Mouse (Mus musculus) splenic B cell, adult 2 months (primary cell): ENCODE results near the gene Tmem167.
A peak's percentile ranks its signal among the peaks of the same experiment; 100 is the strongest.
"Not testable (repeated sequence)": the region's sequence is repeated elsewhere in the genome, so short reads cannot be mapped to it uniquely, and the experiment has no call there.

Source experiments
- DNase-seq: peaks from one replicate; pipeline ENCODE4 v3.0.0-alpha.2; 2011; ENCODE audit warnings: low read depth, low spot score
- H3K27me3 ChIP-seq: 2 replicates; pipeline ENCODE4 v1.6.1; 2012; ENCODE audit warnings: mild to moderate bottlenecking, low read length, moderate library complexity, mixed read lengths; ENCODE audit not compliant: control insufficient read depth, poor library complexity, insufficient read depth, severe bottlenecking
- H3K36me3 ChIP-seq: 2 replicates; pipeline ENCODE4 v1.6.1; 2012; ENCODE audit warnings: mild to moderate bottlenecking, low read length, moderate library complexity, mixed read lengths; ENCODE audit not compliant: control insufficient read depth, poor library complexity, insufficient read depth, severe bottlenecking

The Tmem167 gene

GRCm38 (mm10) chr13:90088962-90089824, at the start of gene Tmem167, which contains the start of gene Xrcc4:
Tmem167 (plus strand) TSS chr13:90089123.
Xrcc4 (minus strand) TSS chr13:90089608.
- H3K27me3 ChIP-seq, result no peaks in the 10 kb centered on the region
- peak; percentile 96 for DNase-seq
- H3K36me3 ChIP-seq, result no peaks in the 10 kb centered on the region

- no peak for DNase-seq
- H3K27me3 ChIP-seq, result no peaks in the 10 kb centered on the region
- H3K36me3 ChIP-seq, result no peaks in the 10 kb centered on the region
Observed at GRCm38 (mm10) chr13:90039613-90040012, 49.3 kb upstream of the Tmem167 start.

- H3K36me3 ChIP-seq, result no peaks in the 10 kb centered on the region
- DNase-seq, result peak; percentile 54
- H3K27me3 ChIP-seq, result no peaks in the 10 kb centered on the region
Observed at GRCm38 (mm10) chr13:90051735-90052134, 37.2 kb upstream of the Tmem167 start.

GRCm38 (mm10) chr13:90052408-90052807, 36.5 kb upstream of the Tmem167 start:
- no peak for DNase-seq
- H3K36me3 ChIP-seq, result no peaks in the 10 kb centered on the region
- H3K27me3 ChIP-seq, result no peaks in the 10 kb centered on the region

GRCm38 (mm10) chr13:90061877-90062276, 27.0 kb upstream of the Tmem167 start:
- H3K27me3 ChIP-seq, result no peaks in the 10 kb centered on the region
- H3K36me3 ChIP-seq, result no peaks in the 10 kb centered on the region
- no peak for DNase-seq

GRCm38 (mm10) chr13:90089825-90090183, 881 bp downstream of the Tmem167 start:
- DNase-seq, result no peak
- Histone ChIP-seq H3K36me3 (no peaks in the 10 kb centered on the region), H3K27me3 (no peaks in the 10 kb centered on the region)

GRCm38 (mm10) chr13:90101514-90101913, 12.6 kb downstream of the Tmem167 start:
- no peaks in the 10 kb centered on the region; the same call in 1 of the 2 replicates for H3K36me3 ChIP-seq
- no peak for DNase-seq
- no peaks in the 10 kb centered on the region for H3K27me3 ChIP-seq

GRCm38 (mm10) chr13:90106139-90106538, 17.2 kb downstream of the Tmem167 start:
- Histone ChIP-seq H3K36me3 (no peaks in the 10 kb centered on the region; the same call in 1 of the 2 replicates), H3K27me3 (no peaks in the 10 kb centered on the region)
- DNase-seq, result no peak

GRCm38 (mm10) chr13:90108746-90109145, 19.8 kb downstream of the Tmem167 start:
- not testable (repeated sequence) for H3K27me3 ChIP-seq, H3K36me3 ChIP-seq, DNase-seq

- DNase-seq, result no peak
- H3K27me3 ChIP-seq, result no peaks in the 10 kb centered on the region
- no peaks in the 10 kb centered on the region for H3K36me3 ChIP-seq
Observed at GRCm38 (mm10) chr13:90111681-90112080, 22.8 kb downstream of the Tmem167 start.

GRCm38 (mm10) chr13:90136156-90136910, 47.4 kb downstream of the Tmem167 start:
- DNase-seq, result no peak
- H3K27me3 ChIP-seq, result no peaks in the 10 kb centered on the region
- H3K36me3 ChIP-seq, result no peaks in the 10 kb centered on the region

GRCm38 (mm10) chr13:90141681-90142080, 52.8 kb downstream of the Tmem167 start:
- Histone ChIP-seq H3K36me3 (no peaks in the 10 kb centered on the region), H3K27me3 (no peaks in the 10 kb centered on the region)
- DNase-seq, result no peak

- Histone ChIP-seq H3K36me3 (no peaks in the 10 kb centered on the region), H3K27me3 (no peaks in the 10 kb centered on the region)
- no peak for DNase-seq
Observed at GRCm38 (mm10) chr13:90143245-90143644, 54.3 kb downstream of the Tmem167 start.

- no peaks in the 10 kb centered on the region for H3K36me3 ChIP-seq
- DNase-seq, result no peak
Observed at GRCm38 (mm10) chr13:90151881-90152280, 63.0 kb downstream of the Tmem167 start.

More at GRCm38 (mm10) chr13:90151881-90152280, 63.0 kb downstream of the Tmem167 start:
- no peaks in the 10 kb centered on the region for H3K27me3 ChIP-seq
